Mouse (Mus musculus) CH12.LX (cell line): ENCODE results near the gene Olfr1301. TPM values are rescaled to one million over a fixed set of nuclear protein-coding genes. Genes with fewer than 3 reads are reported as not detected.

Experiments
- DNase-seq: peaks from one replicate; pipeline ENCODE4 v3.0.0-alpha.2; 2013; ENCODE audit errors: extremely low read depth
- H3K27ac ChIP-seq: 2 replicates; pipeline ENCODE4 v1.5.1; 2012; ENCODE audit warnings: low read depth, mild to moderate bottlenecking, control low read depth, moderate library complexity; ENCODE audit not compliant: insufficient read depth
- H3K27me3 ChIP-seq: replicated peaks from 2 replicates; pipeline ENCODE3; 2012; ENCODE audit warnings: inconsistent platforms
- H3K36me3 ChIP-seq, 2 experiments: replicated peaks in 1 of 2; 2 replicates each; pipeline versions ENCODE3 to v1.6.1; 2012; ENCODE audit warnings: inconsistent platforms in 1 of 2, low read length in 1 of 2, mild to moderate bottlenecking in 1 of 2, mixed read lengths in 1 of 2, moderate library complexity in 1 of 2; ENCODE audit not compliant: control insufficient read depth in 1 of 2, insufficient read depth in 1 of 2
- H3K4me1 ChIP-seq, 2 experiments: 2 replicates each; pipeline ENCODE4 v1.6.1; 2012; ENCODE audit warnings: inconsistent platforms in 1 of 2, moderate library complexity in 1 of 2; ENCODE audit not compliant: insufficient read depth in 2 of 2, control insufficient read depth in 1 of 2
- H3K4me2 ChIP-seq: 2 replicates; pipeline ENCODE4 v1.6.1; 2012; ENCODE audit warnings: low read depth, mild to moderate bottlenecking, control low read depth; ENCODE audit not compliant: poor library complexity, insufficient read depth, severe bottlenecking
- H3K4me3 ChIP-seq, 3 experiments: fragments of 150-350 bp in 1 of 3; sonication (generic) in 1 of 3; replicated peaks in 1 of 3; 2 replicates each; pipeline versions ENCODE3 to v1.5.1; 2011 to 2012; ENCODE audit warnings: low read depth in 2 of 3, low read length in 2 of 3, mild to moderate bottlenecking in 2 of 3, moderate library complexity in 2 of 3, control low read depth in 1 of 3, improper control_type of control experiment in 1 of 3, inconsistent platforms in 1 of 3, mixed read lengths in 1 of 3; ENCODE audit not compliant: poor library complexity in 1 of 3
- H3K79me2 ChIP-seq: replicated peaks from 2 replicates; pipeline ENCODE4 v1.6.1; 2012; ENCODE audit warnings: mild to moderate bottlenecking, moderate library complexity; ENCODE audit not compliant: control insufficient read depth, poor library complexity, insufficient read depth, severe bottlenecking; ENCODE audit errors: extremely low read depth
- H3K9ac ChIP-seq: 2 replicates; pipeline ENCODE4 v1.6.1; 2012; ENCODE audit warnings: low read depth, mild to moderate bottlenecking, control low read depth, moderate library complexity; ENCODE audit not compliant: insufficient read depth
- H3K9me3 ChIP-seq: replicated peaks from 2 replicates; pipeline ENCODE3; 2012; ENCODE audit warnings: low read length, inconsistent platforms, mixed read lengths
- CHD2 ChIP-seq: IDR thresholded peaks from 2 replicates; pipeline ENCODE4 v1.6.1; 2011; ENCODE audit warnings: low read length, improper control_type of control experiment
- CTCF ChIP-seq, 2 experiments: IDR thresholded peaks in 1 of 2; conservative IDR thresholded peaks in 1 of 2; 2 replicates each; pipeline ENCODE4 v1.5.1; 2011 to 2012; ENCODE audit warnings: low read depth in 2 of 2, low read length in 2 of 2, improper control_type of control experiment in 1 of 2, inconsistent platforms in 1 of 2, mild to moderate bottlenecking in 1 of 2, moderate library complexity in 1 of 2
- E2F4 ChIP-seq: IDR thresholded peaks from 2 replicates; pipeline ENCODE4 v1.6.1; 2011; ENCODE audit warnings: low read depth, low read length, improper control_type of control experiment; ENCODE audit not compliant: insufficient replicate concordance
- GABPA ChIP-seq: IDR thresholded peaks from 2 replicates; pipeline ENCODE4 v1.6.1; 2012; ENCODE audit warnings: low read depth, low read length, improper control_type of control experiment, inconsistent platforms; ENCODE audit not compliant: insufficient replicate concordance
- JUN ChIP-seq: IDR thresholded peaks from 2 replicates; pipeline ENCODE4 v1.6.1; 2011; ENCODE audit warnings: low read depth, mild to moderate bottlenecking, low read length, improper control_type of control experiment, moderate library complexity; ENCODE audit not compliant: insufficient read depth
- NELFE ChIP-seq: IDR thresholded peaks from 2 replicates; pipeline ENCODE4 v1.6.1; 2011; ENCODE audit warnings: low read depth, low read length, improper control_type of control experiment
- PAX5 ChIP-seq: IDR thresholded peaks from 2 replicates; pipeline ENCODE4 v1.6.1; 2012; ENCODE audit warnings: low read length, inconsistent platforms, mixed read lengths
- dilution Hi-C: fragments of 300-500 bp; cut with MboI; formaldehyde crosslinking; loops from 2 replicates; pipeline ENCODE4 v1.14.3; 2020; ENCODE audit warnings: low sequenced_read_pairs; ENCODE audit not compliant: extremely low pct_unique_long_range_greater_than_20kb, extremely low pct_ligation_motif_present
- in situ Hi-C: fragments of 300-500 bp; cut with MboI; formaldehyde crosslinking; loops from 3 replicates; pipeline ENCODE4 v1.14.3; 2019; ENCODE audit warnings: low sequenced_read_pairs, low pct_ligation_motif_present, low pct_unique_long_range_greater_than_20kb, mixed read lengths
- polyA plus RNA-seq: library from polyadenylated mRNA; unstranded; fragments of >175 nt; gene quantifications from 2 replicates; pipeline ENCODE4 v1.2.1, GENCODE M21; 2012; ENCODE audit warnings: low read depth; ENCODE audit not compliant: insufficient read length
- total RNA-seq, 2 experiments: library from RNA; depleted of rRNA; stranded (reverse); fragments of 300-350 nt in 1 of 2; fragments of >200 nt in 1 of 2; gene quantifications; 2 replicates each; pipeline ENCODE4 v1.2.3; 2012 to 2014

Olfr1301 gene
- total and polyA plus RNA-seq, 3 experiments, result not detected

DNA sequence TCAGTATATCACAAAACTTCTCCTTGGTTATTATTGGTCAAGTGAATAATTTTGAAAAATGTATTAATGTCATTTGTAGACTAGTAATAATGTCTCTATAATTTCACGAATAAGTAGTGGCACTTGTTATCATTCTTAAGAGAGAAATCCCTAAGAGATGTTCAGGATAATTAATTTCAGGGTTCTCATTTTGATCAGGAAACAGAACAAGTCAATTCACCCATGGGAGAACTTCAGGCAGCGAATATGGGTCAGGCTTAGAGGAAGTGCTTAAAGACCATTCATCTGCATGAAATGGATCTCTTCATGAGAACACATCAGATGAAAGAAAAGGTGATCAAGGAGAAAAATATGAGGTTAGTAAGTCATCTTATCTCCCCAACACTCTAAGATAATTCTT, 26.3 kb downstream of the Olfr1301 start, which contains the start of gene Olfr1302:
Gene Olfr1302, plus strand, starts transcription at position 301 of the 400 bp plus-strand sequence.
- no peak within 1 kb of the TSS for H3K4me2 ChIP-seq
- no peaks in the 10 kb centered on the region for H3K36me3 ChIP-seq
- H3K4me1 ChIP-seq, result no peaks in the 10 kb centered on the region
- H3K9ac ChIP-seq, result no peak within 1 kb of the TSS
- DNase-seq, result no peak
- no peak within 1 kb of the TSS for H3K27ac ChIP-seq
- TF ChIP-seq CTCF (conservative IDR thresholded peaks at IDR 0.05 in 1 of 2, IDR thresholded peaks at IDR 0.05 in 1 of 2; ENCODE audit: low read depth in 2 of 2, low read length in 2 of 2) (no peak), GABPA (no peak), PAX5 (no peak), CHD2 (no peak), JUN (no peak), NELFE (no peak), E2F4 (no peak)
- no peak within 1 kb of the TSS for H3K4me3 ChIP-seq
- no peaks in the 10 kb centered on the region for H3K79me2 ChIP-seq
- H3K9me3 ChIP-seq, result peaks cover 9% of the 10 kb centered on the region
- in situ Hi-C loops, result no loop called here
- dilution Hi-C loops, result no loop called here
- H3K27me3 ChIP-seq, result no peaks in the 10 kb centered on the region

Other genes starting within 250 kb of the Olfr1301 start
- gene Olfr1293-ps, start 225.8 kb upstream of the Olfr1301 start, total RNA-seq (2012; rRNA removed), result not detected in 2 replicates
- gene Olfr1293-ps, start 225.8 kb upstream of the Olfr1301 start, total RNA-seq (2014; rRNA removed), result not detected in 2 replicates
- 0.10 TPM in 1 of 2 replicates, not detected in the other for gene Olfr1293-ps, start 225.8 kb upstream of the Olfr1301 start, polyA plus RNA-seq
- not detected in 2 replicates for gene Olfr1294, start 210.7 kb upstream of the Olfr1301 start, total RNA-seq (2012; rRNA removed)
- gene Olfr1294, start 210.7 kb upstream of the Olfr1301 start, total RNA-seq (2014; rRNA removed), result not detected in 2 replicates
- gene Olfr1294, start 210.7 kb upstream of the Olfr1301 start, polyA plus RNA-seq, result not detected in 2 replicates
- gene Olfr1295, start 181.3 kb upstream of the Olfr1301 start, total RNA-seq (2012; rRNA removed), result not detected in 2 replicates
- not detected in 2 replicates for gene Olfr1295, start 181.3 kb upstream of the Olfr1301 start, total RNA-seq (2014; rRNA removed)
- gene Olfr1295, start 181.3 kb upstream of the Olfr1301 start, polyA plus RNA-seq, result not detected in 2 replicates
- gene Olfr1297, start 124.5 kb upstream of the Olfr1301 start, total RNA-seq (2012; rRNA removed), result not detected in 2 replicates
- not detected in 2 replicates for gene Olfr1297, start 124.5 kb upstream of the Olfr1301 start, total RNA-seq (2014; rRNA removed)
- not detected in 2 replicates for gene Olfr1297, start 124.5 kb upstream of the Olfr1301 start, polyA plus RNA-seq
- gene Olfr1298, start 101.8 kb upstream of the Olfr1301 start, total RNA-seq (2012; rRNA removed), result not detected in 2 replicates
- not detected in 2 replicates for gene Olfr1298, start 101.8 kb upstream of the Olfr1301 start, total RNA-seq (2014; rRNA removed)
- not detected in 2 replicates for gene Olfr1298, start 101.8 kb upstream of the Olfr1301 start, polyA plus RNA-seq
- not detected in 2 replicates for gene Olfr1299, start 89.6 kb upstream of the Olfr1301 start, total RNA-seq (2012; rRNA removed)
- gene Olfr1299, start 89.6 kb upstream of the Olfr1301 start, total RNA-seq (2014; rRNA removed), result not detected in 2 replicates
- gene Olfr1299, start 89.6 kb upstream of the Olfr1301 start, polyA plus RNA-seq, result not detected in 2 replicates
- gene Olfr1302, start 26.4 kb downstream of the Olfr1301 start, total RNA-seq (2012; rRNA removed), result not detected in 2 replicates
- gene Olfr1302, start 26.4 kb downstream of the Olfr1301 start, total RNA-seq (2014; rRNA removed), result not detected in 2 replicates
- not detected in 2 replicates for gene Olfr1302, start 26.4 kb downstream of the Olfr1301 start, polyA plus RNA-seq
- not detected in 2 replicates for gene Olfr1303, start 69.3 kb downstream of the Olfr1301 start, total RNA-seq (2012; rRNA removed)
- not detected in 2 replicates for gene Olfr1303, start 69.3 kb downstream of the Olfr1301 start, total RNA-seq (2014; rRNA removed)
- not detected in 2 replicates for gene Olfr1303, start 69.3 kb downstream of the Olfr1301 start, polyA plus RNA-seq
- gene Olfr1305, start 126.1 kb downstream of the Olfr1301 start, total RNA-seq (2012; rRNA removed), result not detected in 2 replicates
- gene Olfr1305, start 126.1 kb downstream of the Olfr1301 start, total RNA-seq (2014; rRNA removed), result not detected in 2 replicates
- gene Olfr1305, start 126.1 kb downstream of the Olfr1301 start, polyA plus RNA-seq, result not detected in 2 replicates
- not detected in 2 replicates for gene Olfr1306, start 165.3 kb downstream of the Olfr1301 start, total RNA-seq (2012; rRNA removed)
- gene Olfr1306, start 165.3 kb downstream of the Olfr1301 start, total RNA-seq (2014; rRNA removed), result not detected in 2 replicates
- gene Olfr1306, start 165.3 kb downstream of the Olfr1301 start, polyA plus RNA-seq, result not detected in 2 replicates
- gene Olfr1307, start 198.4 kb downstream of the Olfr1301 start, total RNA-seq (2012; rRNA removed), result not detected in 2 replicates
- gene Olfr1307, start 198.4 kb downstream of the Olfr1301 start, total RNA-seq (2014; rRNA removed), result not detected in 2 replicates
- not detected in 2 replicates for gene Olfr1307, start 198.4 kb downstream of the Olfr1301 start, polyA plus RNA-seq
- gene Olfr1308, start 213.9 kb downstream of the Olfr1301 start, total RNA-seq (2012; rRNA removed), result not detected in 2 replicates
- gene Olfr1308, start 213.9 kb downstream of the Olfr1301 start, total RNA-seq (2014; rRNA removed), result not detected in 2 replicates
- gene Olfr1308, start 213.9 kb downstream of the Olfr1301 start, polyA plus RNA-seq, result not detected in 2 replicates
- gene Olfr1309, start 239.3 kb downstream of the Olfr1301 start, total RNA-seq (2012; rRNA removed), result not detected in 2 replicates
- not detected in 2 replicates for gene Olfr1309, start 239.3 kb downstream of the Olfr1301 start, total RNA-seq (2014; rRNA removed)
- not detected in 2 replicates for gene Olfr1309, start 239.3 kb downstream of the Olfr1301 start, polyA plus RNA-seq